Mouse (Mus musculus): Measurements from ENCODE around the gene P4ha2.

GRCm38 (mm10) chr11:54105011-54105410 is 5.1 kb downstream of the P4ha2 start:
- TF ChIP-seq GATA1 (IDR thresholded peaks at IDR 0.05; ENCODE audit: borderline replicate concordance, low read length) (no peak), FLI1 (IDR thresholded peaks at IDR 0.05; ENCODE audit: low read length) (no peak)

Measured in megakaryocyte, embryonic 14.5 days (primary cell).